Mouse (Mus musculus) hindbrain, embryonic 14.5 days (tissue): Measurements from ENCODE around the gene Ripk4. TPM values are rescaled to one million over a fixed set of nuclear protein-coding genes. Genes with fewer than 3 reads are reported as not detected.
A peak's percentile ranks its signal among the peaks of the same experiment; 100 is the strongest.

Experiments
- ATAC-seq: fragments of 200-750 bp; cut with Nextera tagmentation; 2 replicates; pipeline ENCODE4 v1.8.0; 2017; ENCODE audit warnings: moderate number of reproducible peaks, mild to moderate bottlenecking, moderate TSS enrichment, moderate library complexity; ENCODE audit not compliant: low FRiP score
- DNase-seq: peaks from one replicate; pipeline ENCODE4 v3.0.0-alpha.2; 2015; ENCODE audit warnings: low spot score
- H3K27ac ChIP-seq: fragments of 300-500 bp; sonication (generic); 2 replicates; pipeline ENCODE4 v1.5.1; 2014; ENCODE audit warnings: mild to moderate bottlenecking, moderate library complexity
- H3K27me3 ChIP-seq: fragments of 300-500 bp; sonication (generic); 2 replicates; pipeline ENCODE4 v1.6.1; 2014; ENCODE audit warnings: mild to moderate bottlenecking, low read length, mixed read lengths; ENCODE audit not compliant: control insufficient read depth, insufficient read depth
- H3K36me3 ChIP-seq: fragments of 300-500 bp; sonication (generic); replicated peaks from 2 replicates; pipeline ENCODE4 v1.6.1; 2014; ENCODE audit not compliant: control insufficient read depth, insufficient read depth
- H3K4me1 ChIP-seq: fragments of 300-500 bp; sonication (generic); replicated peaks from 2 replicates; pipeline ENCODE4 v1.6.1; 2014; ENCODE audit warnings: antibody characterized with exemption, low read length, mixed read lengths; ENCODE audit not compliant: control insufficient read depth, insufficient read depth
- H3K4me2 ChIP-seq: fragments of 300-500 bp; sonication (generic); replicated peaks from 2 replicates; pipeline ENCODE4 v1.6.1; 2014; ENCODE audit warnings: mild to moderate bottlenecking, moderate library complexity
- H3K4me3 ChIP-seq: fragments of 300-500 bp; sonication (generic); replicated peaks from 2 replicates; pipeline ENCODE4 v1.5.1; 2014; ENCODE audit warnings: mild to moderate bottlenecking, low read length
- H3K9ac ChIP-seq: fragments of 300-500 bp; sonication (generic); 2 replicates; pipeline ENCODE4 v1.6.1; 2014
- H3K9me3 ChIP-seq: fragments of 300-500 bp; sonication (generic); 2 replicates; pipeline ENCODE4 v1.6.1; 2016; ENCODE audit warnings: low read length; ENCODE audit not compliant: control insufficient read depth
- WGBS: fragments of 180-500 bp; shearing (Covaris S2); extraction: QIAGEN DNeasy Blood & Tissue Kit; methylation state at CpG from one replicate; pipeline ENCODE4 v1.1.7; 2014; 5-methylcytosine and 5-hydroxymethylcytosine counted together
- polyA plus RNA-seq: library from polyadenylated mRNA; unstranded; fragments of >200 nt; fragmentation: Nextera tagmentation; extraction: Ambion mirVana; gene quantifications from 2 replicates; pipeline ENCODE4 v1.2.1, GENCODE M21; 2014

Ripk4 gene
- 0.76 and 0.83 TPM in 2 replicates for polyA plus RNA-seq

- ATAC-seq: peak; percentile 48; the same call in 1 of the 2 replicates
- 1% methylated on average over 88 of the region's 88 CpGs for WGBS
- Histone ChIP-seq H3K27me3 (peaks cover 60% of the 10 kb centered on the region), H3K36me3 (no peaks in the 10 kb centered on the region), H3K4me3 (peak within 1 kb of the TSS; percentile 40), H3K4me2 (peak within 1 kb of the TSS; percentile 71), H3K27ac (no peak within 1 kb of the TSS), H3K9ac (peak within 1 kb of the TSS; percentile 44), H3K4me1 (peaks cover 11% of the 10 kb centered on the region; the same call in 1 of the 2 replicates), H3K9me3 (no peaks in the 10 kb centered on the region)
- peak; percentile 34 for DNase-seq
Observed at GRCm38 (mm10) chr16:97763061-97763989, at the start of gene Ripk4. TSS of gene Ripk4 (minus strand) at chr16:97763787.

GRCm38 (mm10) chr16:97808881-97809280 is 45.3 kb upstream of the Ripk4 start:
- Histone ChIP-seq H3K4me3 (no peak overlapping the region), H3K27ac (no peak overlapping the region), H3K9ac (no peak overlapping the region), H3K9me3 (no peaks in the 10 kb centered on the region), H3K4me1 (no peaks in the 10 kb centered on the region), H3K36me3 (peaks cover 91% of the 10 kb centered on the region), H3K27me3 (no peaks in the 10 kb centered on the region), H3K4me2 (no peak overlapping the region)
- ATAC-seq (no peak), DNase-seq (no peak)
- 98% methylated on average over 3 of the region's 3 CpGs for WGBS

DNA sequence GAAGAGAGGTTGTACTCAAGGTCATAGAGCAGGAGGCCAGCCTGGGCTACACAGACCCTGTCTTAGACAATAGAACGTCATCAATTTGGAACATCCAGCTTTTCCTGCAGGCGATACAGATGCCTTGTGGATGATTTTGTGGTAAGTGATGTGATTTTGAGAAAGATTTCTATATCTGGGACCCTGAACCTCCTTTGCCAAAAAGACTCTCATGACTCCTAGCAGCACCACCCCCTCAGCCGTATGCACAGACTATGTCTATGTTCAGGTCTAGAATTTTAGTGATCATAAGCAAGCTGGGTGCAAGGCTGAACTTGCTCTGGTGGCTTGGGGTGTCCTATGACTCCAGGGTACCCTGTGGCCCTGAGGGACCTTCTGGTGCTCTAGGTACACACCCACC is 42.1 kb upstream of the Ripk4 start:
- peaks cover 93% of the 10 kb centered on the region for H3K36me3 ChIP-seq
- WGBS: 99% methylated on average over 3 of the region's 3 CpGs

DNA sequence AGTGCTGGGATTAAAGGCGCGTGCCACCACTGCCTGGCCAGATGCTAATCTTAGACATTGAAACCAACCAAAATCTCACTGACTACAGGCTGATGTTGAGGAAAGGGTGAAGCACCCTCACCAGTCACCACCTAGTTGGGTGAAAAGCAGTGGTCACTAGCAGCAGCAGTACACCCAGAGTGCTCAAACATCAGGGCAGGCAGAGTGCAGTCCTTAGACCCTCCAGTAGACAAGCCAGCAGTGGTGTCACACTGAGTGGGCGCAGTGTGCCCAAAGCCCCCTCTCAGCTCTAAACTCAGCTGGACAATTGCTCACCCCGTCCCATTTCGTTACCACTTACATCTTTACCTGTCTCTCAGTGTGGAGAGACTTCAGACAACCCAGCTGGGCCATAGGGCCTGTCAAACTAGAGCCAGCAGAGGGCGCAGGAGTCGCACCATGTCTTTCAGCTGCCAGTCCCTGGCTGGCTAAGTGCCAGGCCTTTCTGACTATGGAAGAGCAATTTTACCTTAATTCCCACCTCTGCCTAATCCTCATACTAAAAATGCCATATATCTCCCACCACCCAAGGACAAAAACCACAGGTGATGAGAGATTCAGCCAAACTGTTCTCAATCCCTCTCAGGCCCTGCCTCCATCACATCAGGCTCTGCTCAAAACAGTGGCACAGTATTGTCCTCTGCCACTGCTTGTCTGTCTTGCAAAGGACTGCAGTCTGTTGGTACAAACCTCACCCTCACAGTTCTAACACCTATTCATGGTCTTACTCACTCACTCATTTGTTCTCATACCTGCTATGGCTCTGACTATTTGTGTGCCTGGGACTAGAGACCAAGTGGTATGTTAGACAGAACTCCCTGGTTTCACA is 41.3 kb upstream of the Ripk4 start:
- Histone ChIP-seq H3K9me3 (no peaks in the 10 kb centered on the region), H3K9ac (no peak overlapping the region), H3K27me3 (no peaks in the 10 kb centered on the region), H3K4me1 (no peaks in the 10 kb centered on the region), H3K36me3 (peaks cover 93% of the 10 kb centered on the region), H3K27ac (no peak overlapping the region), H3K4me3 (no peak overlapping the region), H3K4me2 (no peak overlapping the region)
- ATAC-seq (peak; percentile 51), DNase-seq (peak; percentile 79)
- 85% methylated on average over 7 of the region's 7 CpGs for WGBS

More for the DNA sequence above, 42.1 kb upstream of the Ripk4 start:
- no peak for DNase-seq
- H3K27ac ChIP-seq: no peak overlapping the region
- no peak overlapping the region for H3K4me3 ChIP-seq
- ATAC-seq: no peak
- no peaks in the 10 kb centered on the region for H3K9me3 ChIP-seq
- H3K4me1 ChIP-seq: no peaks in the 10 kb centered on the region
- H3K9ac ChIP-seq: no peak overlapping the region
- no peaks in the 10 kb centered on the region for H3K27me3 ChIP-seq
- H3K4me2 ChIP-seq: no peak overlapping the region

GRCm38 (mm10) chr16:97797950-97798869 is 34.6 kb upstream of the Ripk4 start:
- no peaks in the 10 kb centered on the region for H3K9me3 ChIP-seq
- H3K4me3 ChIP-seq: no peak overlapping the region
- WGBS: 95% methylated on average over 7 of the region's 7 CpGs
- ATAC-seq (no peak), DNase-seq (no peak)
- no peaks in the 10 kb centered on the region for H3K4me1 ChIP-seq
- no peaks in the 10 kb centered on the region for H3K27me3 ChIP-seq
- H3K27ac ChIP-seq: no peak overlapping the region
- no peak overlapping the region for H3K9ac ChIP-seq
- H3K4me2 ChIP-seq: no peak overlapping the region
- peaks cover 95% of the 10 kb centered on the region for H3K36me3 ChIP-seq

DNA sequence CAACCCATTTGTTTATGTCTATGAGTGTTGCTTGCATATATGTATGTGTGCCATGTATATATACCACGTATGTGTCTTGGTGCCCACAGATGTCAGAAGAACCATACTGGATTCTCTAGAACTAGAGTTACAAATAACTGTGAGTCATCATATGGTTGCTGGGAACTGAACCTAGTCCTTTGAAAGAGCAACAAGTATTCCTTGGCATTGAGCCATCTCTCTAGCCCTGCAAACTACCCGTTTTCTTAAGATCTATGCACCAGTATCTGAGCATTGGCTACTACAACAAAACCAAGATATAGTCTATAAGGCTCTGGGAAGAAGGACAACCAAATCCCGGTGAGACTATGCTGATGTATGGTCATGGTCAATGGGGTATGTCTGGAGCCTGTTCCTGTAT is 33.6 kb upstream of the Ripk4 start:
- Histone ChIP-seq H3K36me3 (peaks cover 95% of the 10 kb centered on the region), H3K9ac (no peak overlapping the region), H3K4me2 (no peak overlapping the region), H3K4me1 (no peaks in the 10 kb centered on the region), H3K27ac (no peak overlapping the region), H3K9me3 (no peaks in the 10 kb centered on the region), H3K4me3 (no peak overlapping the region), H3K27me3 (no peaks in the 10 kb centered on the region)
- 96% methylated on average over 3 of the region's 3 CpGs for WGBS
- no peak for ATAC-seq
- DNase-seq: no peak

DNA sequence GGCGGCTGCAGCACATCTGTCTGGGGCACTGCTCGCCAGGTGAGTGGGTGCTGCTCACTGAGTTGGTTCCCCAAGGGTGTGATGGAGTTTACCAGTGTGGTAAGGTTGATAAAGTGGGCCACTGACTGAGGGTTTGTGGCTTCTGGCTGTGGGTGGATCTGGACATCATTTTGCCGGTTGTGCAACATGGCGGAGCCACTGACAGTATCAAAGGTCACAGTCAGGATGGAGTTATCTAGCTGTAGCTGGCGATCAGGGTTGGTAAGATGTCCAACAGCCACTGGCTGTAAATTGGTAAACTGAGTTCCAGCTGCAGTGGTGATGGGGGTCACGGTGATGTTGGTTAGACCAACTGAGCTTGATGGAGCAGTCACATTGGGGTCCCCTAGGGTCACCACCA is 30.7 kb upstream of the Ripk4 start:
- Histone ChIP-seq H3K4me1 (no peaks in the 10 kb centered on the region), H3K27ac (no peak overlapping the region), H3K4me3 (no peak overlapping the region), H3K36me3 (peaks cover 81% of the 10 kb centered on the region), H3K27me3 (no peaks in the 10 kb centered on the region), H3K4me2 (no peak overlapping the region), H3K9me3 (no peaks in the 10 kb centered on the region), H3K9ac (no peak overlapping the region)
- 93% methylated on average over 6 of the region's 6 CpGs for WGBS
- DNase-seq (no peak), ATAC-seq (no peak)

DNA sequence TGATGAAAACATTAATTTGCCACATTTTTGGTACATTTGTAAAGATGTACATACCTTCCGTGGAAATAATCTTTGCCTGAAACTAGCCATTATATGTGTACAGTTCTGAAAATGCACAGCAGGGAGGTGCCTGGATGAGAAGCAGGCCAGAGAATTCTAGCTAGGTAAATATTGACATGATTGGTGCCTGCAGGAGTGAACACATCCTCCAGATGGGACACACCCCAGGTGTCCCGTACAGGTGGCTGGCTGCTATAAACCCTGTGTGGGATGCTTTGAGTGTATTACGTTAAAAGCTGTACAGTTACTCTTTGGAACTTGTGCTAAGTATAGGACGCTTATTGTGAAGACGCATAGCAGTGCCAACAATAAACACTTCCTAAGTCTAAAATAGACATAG is 19.5 kb upstream of the Ripk4 start:
- Histone ChIP-seq H3K9me3 (no peaks in the 10 kb centered on the region), H3K27me3 (no peaks in the 10 kb centered on the region), H3K9ac (no peak overlapping the region), H3K4me2 (no peak overlapping the region), H3K4me1 (no peaks in the 10 kb centered on the region), H3K27ac (no peak overlapping the region), H3K36me3 (no peaks in the 10 kb centered on the region), H3K4me3 (no peak overlapping the region)
- DNase-seq: no peak
- no peak for ATAC-seq
- WGBS: 92% methylated on average over 5 of the region's 5 CpGs
